Mouse (Mus musculus) 416B (cell line): ENCODE measurements around the gene Fam71a.

Experiments
- DNase-seq: peaks from one replicate; pipeline ENCODE4 v3.0.0; 2011; ENCODE audit warnings: low read depth

The Fam71a gene

DNA sequence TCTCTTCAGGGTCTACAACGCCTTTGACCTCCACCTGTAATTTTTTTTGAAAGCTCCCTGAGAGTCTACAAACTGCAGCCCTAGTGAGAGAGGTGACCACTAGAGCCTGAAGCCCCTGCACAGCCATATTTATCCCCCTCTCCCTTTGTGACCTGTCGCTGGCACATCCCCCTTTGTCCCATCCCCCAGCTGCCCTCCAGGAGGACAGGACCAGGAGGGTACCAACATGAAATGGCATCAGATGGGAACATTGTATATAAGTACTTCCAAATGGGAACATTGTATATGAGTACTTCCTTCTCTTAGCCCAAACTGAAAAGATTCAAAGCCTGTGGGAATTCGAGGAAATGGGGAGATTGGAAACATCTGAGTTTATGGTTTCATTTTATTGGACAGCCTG lies at the start of gene Fam71a:
Fam71a (minus strand) TSS at position 101 of the 400 bp plus-strand sequence.
- no peak for DNase-seq

DNA sequence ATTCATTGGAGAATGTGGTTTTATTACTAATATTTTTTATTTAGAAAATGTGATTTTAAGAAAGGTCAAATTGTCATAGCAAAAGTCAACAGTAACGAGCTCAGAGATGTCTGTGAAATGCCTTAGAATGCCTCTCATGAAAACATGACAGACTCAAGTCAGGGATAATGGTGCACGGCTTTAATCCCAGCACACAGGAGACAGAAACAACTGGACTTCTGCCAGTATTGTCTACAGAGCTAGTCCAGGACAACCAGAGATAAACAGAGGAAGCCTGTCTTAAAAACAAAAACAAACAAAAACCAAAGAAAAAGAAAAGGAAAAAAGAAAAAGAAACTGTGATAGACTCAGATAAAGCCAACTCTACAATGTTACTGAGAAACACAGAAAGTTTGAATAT lies 46.5 kb upstream of the Fam71a start:
- DNase-seq: no peak

- no peak for DNase-seq
Measured at GRCm38 (mm10) chr1:191205791-191206190, 41.2 kb upstream of the Fam71a start.

GRCm38 (mm10) chr1:191204876-191205275 lies 40.3 kb upstream of the Fam71a start:
- no peak for DNase-seq

- no peak for DNase-seq
Measured at GRCm38 (mm10) chr1:191203496-191203895, 38.9 kb upstream of the Fam71a start.

- no peak for DNase-seq
Measured at GRCm38 (mm10) chr1:191202208-191202952, 37.8 kb upstream of the Fam71a start.

DNA sequence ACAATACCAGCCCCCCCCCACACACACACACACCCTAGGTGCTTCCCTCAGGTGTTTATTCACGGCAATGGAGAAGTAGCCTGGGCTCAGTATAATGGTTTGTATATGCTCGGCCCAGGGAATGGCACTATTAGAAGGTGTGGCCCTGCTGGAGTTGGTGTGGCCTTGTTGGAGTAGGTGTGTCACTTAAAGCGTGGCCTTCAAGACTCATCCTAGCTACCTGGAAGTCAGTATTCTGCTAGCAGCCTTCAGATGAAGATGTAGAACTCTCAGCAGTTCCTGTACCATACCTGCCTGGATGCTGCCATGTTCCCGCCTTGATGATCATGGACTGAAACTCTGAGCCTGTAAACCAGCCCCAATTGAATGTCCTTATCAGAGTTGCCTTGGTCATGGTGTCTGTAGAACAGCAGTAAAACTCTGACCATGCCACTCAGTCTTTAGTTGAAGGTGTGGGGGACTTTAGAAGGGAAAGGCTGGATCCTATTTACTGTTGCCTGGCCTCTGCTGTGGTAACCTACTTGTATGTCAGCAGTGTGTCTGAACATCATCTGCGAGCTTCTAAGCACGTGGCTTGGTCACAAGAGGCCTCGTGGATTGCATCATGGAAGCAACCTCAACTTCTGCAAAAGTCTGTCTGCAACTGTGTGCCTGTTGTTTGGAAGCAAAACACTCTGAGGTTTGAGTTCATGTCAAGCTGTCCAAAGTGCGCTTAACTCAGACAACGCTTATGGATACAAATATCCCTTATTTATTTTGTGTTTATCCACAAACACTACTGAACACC lies 36.4 kb upstream of the Fam71a start:
- DNase-seq: peak; percentile 74

DNA sequence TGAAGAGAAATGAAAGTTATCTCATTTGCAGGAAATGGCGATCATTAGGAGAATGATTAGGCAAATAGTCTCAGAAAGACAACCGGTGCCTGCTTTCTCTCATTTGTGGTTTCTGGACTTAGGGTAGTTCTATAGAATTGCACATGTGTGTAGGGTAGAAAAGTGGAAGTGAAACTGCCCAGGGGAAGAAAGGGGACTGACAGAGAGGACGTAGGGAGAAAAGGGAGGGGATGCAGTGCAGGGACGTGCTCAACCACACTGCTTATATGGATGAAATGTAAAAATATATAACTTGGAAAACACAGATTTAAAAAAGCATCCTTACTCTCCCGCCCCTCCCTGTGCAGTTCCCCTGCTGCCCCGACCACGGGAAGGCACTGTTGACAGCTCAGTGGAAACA lies 33.3 kb upstream of the Fam71a start:
- peak; percentile 43 for DNase-seq

DNA sequence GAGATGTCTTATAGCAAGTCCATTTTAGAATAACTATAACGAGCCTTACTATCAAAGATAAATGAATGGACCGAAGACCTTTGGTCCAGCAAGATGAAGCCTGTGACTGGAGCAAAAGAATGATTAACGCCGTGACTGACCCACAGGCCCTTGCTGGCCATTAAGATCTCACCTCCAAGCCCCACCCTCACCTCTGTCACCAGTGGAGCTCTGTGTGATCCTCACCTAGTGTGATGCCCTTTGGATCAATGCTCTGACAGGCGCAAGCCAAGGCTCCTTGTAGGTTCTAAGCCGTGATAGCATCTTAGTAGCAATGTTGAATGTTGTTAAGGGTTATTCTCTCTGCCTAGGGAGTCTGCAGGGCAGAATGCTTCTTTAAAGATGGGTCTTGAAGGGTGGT lies 31.4 kb upstream of the Fam71a start:
- no peak for DNase-seq

DNA sequence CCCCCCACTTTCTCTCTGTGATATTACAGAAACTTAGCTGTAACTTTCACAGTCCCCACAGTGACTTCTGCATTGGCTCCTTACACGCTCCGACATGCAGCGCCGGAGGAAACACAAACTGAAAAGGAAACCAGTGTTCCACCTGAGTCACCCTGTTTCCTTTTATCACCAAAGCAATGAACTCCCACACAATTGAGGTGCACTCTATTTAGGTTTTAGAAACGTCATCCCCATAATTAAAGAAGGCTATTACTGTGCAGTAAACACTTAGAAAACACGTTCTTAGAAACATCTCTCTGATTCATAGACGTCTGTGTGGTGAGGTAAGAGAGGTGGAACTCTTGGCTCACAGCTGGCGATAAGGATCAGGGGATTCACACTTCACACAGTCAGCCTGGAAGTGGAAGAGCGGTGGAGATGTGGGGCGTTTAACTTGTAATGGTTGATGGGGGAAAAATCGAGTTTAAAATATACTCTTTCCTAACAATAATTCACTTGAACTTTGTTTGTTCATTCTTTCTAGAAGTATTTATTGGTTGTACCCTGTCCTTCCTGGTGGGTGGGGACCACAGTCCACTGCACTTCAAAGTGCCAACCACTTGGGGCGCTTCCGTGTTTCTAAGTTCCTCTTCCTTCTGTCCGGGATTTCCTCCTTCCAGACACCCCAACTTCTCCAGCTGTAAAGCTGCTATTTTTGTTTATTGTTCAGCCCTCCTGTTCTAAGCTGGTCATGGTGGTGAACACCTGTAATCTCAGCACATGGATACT lies 29.2 kb upstream of the Fam71a start:
- peak; percentile 63 for DNase-seq

DNA sequence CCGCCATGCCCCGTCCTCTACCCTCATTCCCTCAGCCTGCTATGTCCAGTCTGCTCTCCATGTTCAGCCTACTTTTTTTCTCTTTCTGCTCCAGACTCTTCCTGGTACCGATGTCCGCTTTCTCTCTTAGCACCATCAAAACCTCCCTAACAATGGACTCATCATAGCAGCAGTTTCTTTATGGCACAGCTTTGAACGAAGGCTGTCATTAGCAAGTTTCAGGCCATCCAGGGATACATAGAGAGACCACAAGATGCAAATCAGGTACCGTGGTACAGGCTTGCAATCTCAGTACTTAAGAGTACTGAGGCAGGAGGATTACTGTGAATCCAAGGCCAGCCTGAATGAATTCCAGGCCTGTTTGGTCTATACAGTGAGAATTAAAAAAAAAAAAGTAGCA lies 28.1 kb upstream of the Fam71a start:
- DNase-seq: no peak

DNA sequence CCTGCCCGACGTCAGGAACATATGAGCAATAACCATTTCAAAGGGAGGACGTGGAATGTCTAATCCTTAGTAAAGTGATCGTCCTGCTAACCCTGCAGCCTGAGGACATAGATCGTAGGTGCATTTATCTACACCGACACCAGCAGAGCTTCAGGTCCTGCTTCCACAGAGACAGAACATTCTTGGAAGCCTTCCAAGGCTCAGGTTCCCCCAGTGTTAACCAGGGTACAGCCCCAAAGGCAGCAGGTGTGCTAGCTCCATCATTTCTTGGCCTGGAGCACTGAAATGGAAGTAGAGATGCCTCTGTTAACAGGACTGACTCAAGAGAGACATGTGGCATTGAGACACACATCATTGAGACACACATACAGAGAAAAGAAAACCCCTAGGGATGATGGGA lies 27.6 kb upstream of the Fam71a start:
- DNase-seq: no peak

DNA sequence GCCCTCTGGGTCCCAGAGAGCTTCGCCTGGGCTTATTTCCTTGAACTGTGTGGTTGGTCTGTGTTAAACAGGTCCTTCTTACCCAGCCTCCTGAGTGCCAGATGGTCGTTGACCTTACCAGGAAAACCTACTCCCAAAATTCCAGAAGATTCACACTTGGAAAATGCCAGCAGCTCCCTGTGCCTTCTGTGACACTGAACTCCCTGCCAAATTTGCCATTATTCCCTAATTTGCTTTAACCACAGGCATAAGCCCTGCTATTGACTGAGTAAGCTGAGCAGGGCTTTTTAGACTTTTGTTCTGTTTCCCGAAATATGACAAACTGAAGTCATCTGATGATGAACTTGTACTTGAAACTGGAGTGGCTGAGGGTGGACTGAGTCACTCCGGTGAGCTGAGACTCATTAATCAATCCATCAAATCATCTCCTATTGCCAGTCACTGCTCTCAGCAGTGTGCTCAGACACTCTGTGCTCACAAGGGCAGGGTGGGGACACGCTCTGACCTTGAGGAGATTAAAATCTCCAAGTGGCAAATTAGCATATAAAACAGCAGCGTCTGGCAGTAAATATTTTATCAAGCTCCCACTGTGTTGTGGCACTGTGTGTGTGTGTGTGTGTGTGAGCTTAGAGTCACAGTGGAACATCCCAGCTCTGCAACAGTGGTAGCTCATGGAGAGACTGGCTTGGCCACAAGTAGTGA lies 25.2 kb upstream of the Fam71a start:
- peak; percentile 12 for DNase-seq

GRCm38 (mm10) chr1:191186386-191186770 lies 21.8 kb upstream of the Fam71a start:
- DNase-seq: no peak

DNA sequence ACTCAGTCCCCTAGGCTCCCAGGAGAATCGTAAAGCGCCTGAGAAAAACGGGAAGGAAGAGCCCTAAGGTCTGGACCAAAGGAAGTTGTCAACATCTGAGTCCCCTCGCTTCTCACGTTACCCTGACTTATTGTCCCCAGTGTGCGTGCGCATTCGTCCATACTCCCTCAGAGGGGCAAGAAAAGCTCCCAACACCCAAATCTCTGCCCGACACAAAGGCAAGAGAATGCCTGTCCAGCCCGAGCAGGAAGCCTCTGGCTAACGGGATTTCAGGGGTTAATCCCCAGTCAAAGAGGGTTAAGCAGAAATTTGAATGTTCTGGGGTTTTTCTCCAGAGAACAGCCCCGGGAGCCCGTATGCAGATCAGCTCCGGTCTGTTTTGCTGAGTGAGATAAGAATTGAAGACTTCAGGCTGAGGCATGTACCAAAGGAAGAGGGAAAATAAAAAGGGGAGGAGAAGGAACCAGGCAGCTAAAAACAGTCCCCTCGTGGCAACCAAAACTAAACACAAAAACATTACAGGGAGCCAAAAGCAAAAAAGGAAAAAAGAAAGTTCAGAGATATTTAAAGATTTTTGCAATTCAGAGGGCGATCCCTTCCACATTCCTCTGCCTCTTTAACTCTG lies 21.3 kb upstream of the Fam71a start:
- no peak for DNase-seq

GRCm38 (mm10) chr1:191184841-191185251 lies 20.2 kb upstream of the Fam71a start:
- DNase-seq: no peak

- no peak for DNase-seq
Measured at GRCm38 (mm10) chr1:191184066-191184815, 19.6 kb upstream of the Fam71a start.

GRCm38 (mm10) chr1:191183163-191184065 lies 18.8 kb upstream of the Fam71a start:
- no peak for DNase-seq

- DNase-seq: no peak
Measured at GRCm38 (mm10) chr1:191182431-191183162, 18.0 kb upstream of the Fam71a start.
